Mouse (Mus musculus): ENCODE measurements at regions not wholly inside any gene's neighbourhood (a gene's known extent, or its start where the extent isn't known, plus 50 kb on each side); places are given as distances from the start of the nearest gene placed in this dataset.

DNA sequence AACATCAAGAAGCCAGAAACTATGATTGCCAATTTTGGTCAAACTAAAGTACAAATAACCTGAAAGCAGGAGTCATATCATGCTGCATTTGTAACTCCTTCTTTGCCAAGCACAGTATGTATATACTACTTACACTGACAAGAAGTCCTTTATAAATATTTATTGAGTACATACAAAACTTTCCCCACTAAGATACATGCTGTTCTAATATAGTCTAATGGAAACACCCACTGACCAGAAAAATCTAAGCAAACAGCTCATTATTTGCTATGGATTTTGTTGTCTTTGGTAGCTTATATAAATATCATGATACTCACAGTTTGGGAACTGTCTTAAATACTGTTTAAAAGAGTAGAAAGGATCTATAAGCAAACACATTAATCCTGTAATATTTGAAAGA, 385.9 kb downstream of the H2al1n start:
- no peak for TF ChIP-seq CTCF (IDR thresholded peaks at IDR 0.05; ENCODE audit: low read depth, low read length)
- no peak for TF ChIP-seq POLR2A (IDR thresholded peaks at IDR 0.05; ENCODE audit: borderline replicate concordance, low read depth, low read length)
